Mouse (Mus musculus) olfactory bulb, adult 2 months (tissue): ENCODE measurements around the gene Renbp. TPM values are rescaled to one million over a fixed set of nuclear protein-coding genes. Genes with fewer than 3 reads are reported as not detected.

Experiments
- H3K27ac ChIP-seq: fragments of 200-500 bp; 2 replicates; pipeline ENCODE4 v1.5.1; 2012; ENCODE audit warnings: low read depth, low read length; ENCODE audit not compliant: insufficient read depth
- H3K4me1 ChIP-seq: fragments of 200-500 bp; 2 replicates; pipeline ENCODE4 v1.6.1; 2012; ENCODE audit warnings: low read length; ENCODE audit not compliant: control insufficient read depth, insufficient read depth
- H3K4me3 ChIP-seq: fragments of 200-500 bp; 2 replicates; pipeline ENCODE4 v1.5.1; 2012; ENCODE audit warnings: mild to moderate bottlenecking, low read depth, low read length, moderate library complexity; ENCODE audit not compliant: insufficient read depth
- CTCF ChIP-seq: fragments of 200-500 bp; IDR thresholded peaks from 2 replicates; pipeline ENCODE4 v1.5.1; 2012; ENCODE audit warnings: low read depth, mild to moderate bottlenecking, low read length, moderate library complexity; ENCODE audit not compliant: insufficient read depth
- POLR2A ChIP-seq: fragments of 200-500 bp; IDR thresholded peaks from 2 replicates; pipeline ENCODE4 v1.6.1; 2012; ENCODE audit warnings: mild to moderate bottlenecking, low read depth, low read length, moderate library complexity; ENCODE audit not compliant: insufficient read depth
- WGBS: fragments of 180-500 bp; shearing (Covaris S2); methylation state at CpG from one replicate; pipeline ENCODE4 v1.1.7; 2018; 5-methylcytosine and 5-hydroxymethylcytosine counted together
- polyA plus RNA-seq: library from polyadenylated mRNA; stranded (reverse); fragments of >200 nt; gene quantifications from 2 replicates; pipeline ENCODE4 v1.2.4, GENCODE M21; 2012; ENCODE audit warnings: low replicate concordance; ENCODE audit not compliant: missing spikeins, insufficient read depth, insufficient read length

The Renbp gene
- polyA plus RNA-seq, 1 experiment = not detected

DNA sequence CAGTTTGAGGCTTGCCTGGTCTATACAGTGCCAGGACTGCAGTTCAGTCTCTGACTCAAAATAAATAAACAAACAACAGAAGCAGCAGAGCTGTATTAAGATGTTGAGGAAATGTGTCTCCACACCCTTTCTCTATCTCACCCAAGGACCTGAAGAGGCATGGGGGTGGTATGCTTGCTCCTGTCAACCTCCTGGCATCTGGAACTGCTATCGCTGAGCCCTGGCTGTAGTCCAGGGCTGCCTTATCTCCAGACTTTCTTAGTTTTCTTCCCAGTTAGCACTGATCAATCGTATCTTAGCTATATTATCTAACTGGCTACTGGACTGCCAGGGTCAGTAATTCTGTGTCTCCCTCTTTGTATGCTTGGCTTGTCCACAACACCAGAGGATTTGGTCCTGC, 11.2 kb upstream of the Renbp start:
- Histone ChIP-seq H3K4me3 (no peak overlapping the region), H3K27ac (no peak overlapping the region), H3K4me1 (no peaks in the 10 kb centered on the region)
- TF ChIP-seq CTCF (no peak), POLR2A (no peak)
- 50% methylated on average over 2 of the region's 2 CpGs for WGBS

DNA sequence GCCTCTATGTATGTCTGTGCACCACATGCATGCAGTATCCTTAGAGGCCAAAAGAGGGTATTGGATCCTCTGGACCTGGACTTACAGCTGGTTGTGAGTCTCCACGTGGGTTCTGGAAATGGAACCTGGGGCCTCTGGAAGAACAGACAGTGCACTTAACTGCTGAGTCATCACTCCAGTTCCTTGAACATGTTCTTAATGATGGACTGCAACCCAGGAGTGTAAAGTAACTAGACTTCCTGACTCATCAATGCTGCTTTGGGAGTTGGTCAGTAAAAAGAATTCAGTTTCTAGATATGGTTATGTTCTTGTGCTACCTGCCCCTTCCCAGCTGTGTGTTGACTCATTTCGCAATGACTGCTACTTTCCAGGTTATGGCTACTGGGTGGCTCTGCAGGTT, 1.2 kb upstream of the Renbp start:
- no peak overlapping the region for H3K4me3 ChIP-seq
- WGBS = 76% methylated on average over 2 of the region's 2 CpGs
- no peaks in the 10 kb centered on the region for H3K4me1 ChIP-seq
- TF ChIP-seq POLR2A = no peak
- TF ChIP-seq CTCF = no peak
- no peak overlapping the region for H3K27ac ChIP-seq

- peak overlapping the region; percentile 89 for H3K4me3 ChIP-seq
- WGBS = 68% methylated on average over 8 of the region's 8 CpGs
- H3K4me1 ChIP-seq = no peaks in the 10 kb centered on the region
- H3K27ac ChIP-seq = no peak overlapping the region
- TF ChIP-seq CTCF (no peak), POLR2A (no peak)
Observed at GRCm38 (mm10) chrX:73922550-73922882, 8.1 kb downstream of the Renbp start.

DNA sequence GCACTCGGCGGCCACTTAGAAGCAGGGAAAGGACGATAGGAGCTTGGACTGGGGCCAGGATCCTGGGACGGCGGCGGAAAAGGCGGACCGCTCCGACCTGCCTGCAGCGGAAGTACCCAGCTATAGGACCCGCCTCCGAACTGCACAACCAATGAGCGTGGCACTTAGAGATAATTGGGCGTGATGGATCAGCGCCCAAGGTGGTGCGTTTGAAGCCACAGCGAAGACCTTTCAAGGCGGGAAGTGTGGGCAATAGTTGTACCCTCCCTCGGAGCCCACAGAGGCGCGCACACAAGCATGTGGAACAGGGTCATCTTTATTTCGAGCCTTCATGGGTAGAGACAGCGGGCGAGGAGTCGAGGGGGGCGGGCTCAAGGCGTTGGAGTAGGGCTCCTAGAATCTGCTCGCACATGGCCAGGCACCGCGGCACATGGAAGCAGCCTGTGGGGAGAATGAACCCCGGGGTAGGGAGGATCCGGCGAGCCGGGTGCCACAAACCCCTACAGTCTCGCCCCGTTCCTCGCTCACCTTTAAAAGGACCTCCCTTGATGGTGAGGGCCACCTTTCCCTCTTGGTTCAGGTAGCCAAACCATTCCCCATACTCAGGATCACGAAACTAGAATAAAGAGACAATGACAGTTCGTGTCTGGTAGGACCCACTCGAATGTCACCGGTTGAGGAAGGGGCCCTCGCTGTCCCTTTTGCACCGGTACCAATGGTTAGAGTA, 8.7 kb downstream of the Renbp start, which contains the start of the genes Arhgap4 and Naa10:
TSS of gene Arhgap4 (minus strand) at position 48 of the 727 bp plus-strand sequence.
TSS of gene Naa10 (minus strand) at position 122 of the 727 bp plus-strand sequence.
- Histone ChIP-seq H3K4me1 (no peaks in the 10 kb centered on the region), H3K4me3 (peak within 1 kb of the TSS; percentile 89), H3K27ac (peak within 1 kb of the TSS; percentile 75)
- TF ChIP-seq POLR2A (no peak), CTCF (no peak)
- WGBS = 18% methylated on average over 43 of the region's 43 CpGs

DNA sequence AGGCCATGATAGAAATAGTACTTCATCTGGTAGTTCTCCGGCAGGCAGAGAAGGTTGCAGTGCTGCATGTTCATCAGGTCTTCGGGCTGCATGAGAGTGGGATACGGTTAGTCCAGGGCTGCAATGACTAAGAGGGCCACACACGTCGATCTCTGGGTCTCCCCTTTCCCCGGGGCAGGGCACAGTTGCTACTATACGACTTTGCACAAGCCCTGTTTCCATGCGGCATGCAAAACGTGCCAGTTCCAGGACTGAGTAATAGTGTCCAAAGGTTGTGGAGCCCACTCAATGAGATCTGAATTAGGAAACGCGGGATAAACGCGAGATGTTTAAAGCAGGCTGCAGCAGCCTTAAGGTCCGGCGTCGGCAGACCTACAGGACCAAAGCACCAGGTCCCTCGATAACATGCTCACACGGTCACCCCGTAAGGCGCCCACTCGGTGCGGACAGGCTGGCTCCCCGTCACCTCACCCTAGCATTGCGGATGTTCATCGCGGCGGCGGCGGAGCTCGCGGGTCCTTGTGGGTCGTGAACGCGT, 9.3 kb downstream of the Renbp start:
- 21% methylated on average over 34 of the region's 34 CpGs for WGBS
- Histone ChIP-seq H3K4me3 (peak overlapping the region; percentile 89), H3K27ac (peak overlapping the region; percentile 75), H3K4me1 (no peaks in the 10 kb centered on the region)
- TF ChIP-seq POLR2A (no peak), CTCF (no peak)

DNA sequence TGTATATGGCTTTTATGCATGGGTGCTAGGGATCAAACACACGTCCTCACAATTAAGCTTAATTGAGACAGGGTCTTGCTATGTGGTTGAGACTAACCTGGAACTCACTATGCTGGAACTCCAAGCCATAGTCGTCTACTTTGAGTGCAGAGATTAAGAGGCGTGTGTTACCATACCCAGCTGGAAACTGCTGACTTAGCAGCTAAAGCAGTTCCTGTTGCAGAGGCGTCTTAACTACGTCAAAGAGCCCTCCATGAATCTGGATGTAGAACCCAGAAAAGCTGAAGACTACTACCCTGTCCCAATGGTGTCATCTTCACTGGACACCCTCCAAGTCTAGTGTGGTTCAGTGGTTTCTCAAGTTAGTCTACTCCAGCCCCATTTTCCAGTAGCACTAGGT, 12.0 kb downstream of the Renbp start:
- no peak for TF ChIP-seq POLR2A
- TF ChIP-seq CTCF = no peak
- Histone ChIP-seq H3K4me3 (no peak overlapping the region), H3K4me1 (no peaks in the 10 kb centered on the region), H3K27ac (no peak overlapping the region)
- WGBS = 82% methylated on average over 5 of the region's 5 CpGs

DNA sequence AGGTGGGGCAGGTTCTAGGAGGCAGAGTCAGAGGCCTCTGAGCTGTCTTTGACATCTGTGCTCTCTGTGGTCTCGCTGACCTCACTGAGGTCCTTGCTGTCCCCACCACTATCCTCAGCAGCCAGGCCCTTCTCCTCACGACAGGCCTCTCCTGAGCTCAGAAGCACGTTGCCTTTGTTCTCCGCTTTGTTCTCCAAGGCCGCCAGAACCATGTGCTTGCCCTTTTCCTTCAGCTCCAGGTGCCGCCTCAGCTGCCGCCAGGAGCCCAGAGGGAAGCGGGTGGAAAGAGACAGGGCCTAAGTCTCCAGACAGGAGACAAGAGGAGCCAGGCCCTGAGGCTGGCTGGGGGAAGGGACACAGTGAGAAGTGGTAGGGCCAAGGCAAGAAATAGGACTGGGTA, 13.7 kb downstream of the Renbp start:
- Histone ChIP-seq H3K4me3 (no peak overlapping the region), H3K27ac (no peak overlapping the region), H3K4me1 (no peaks in the 10 kb centered on the region)
- WGBS = 72% methylated on average over 8 of the region's 8 CpGs
- TF ChIP-seq POLR2A = no peak

- 21% methylated on average over 31 of the region's 31 CpGs for WGBS
- Histone ChIP-seq H3K4me1 (peaks cover 5% of the 10 kb centered on the region; the same call in 1 of the 2 replicates), H3K27ac (peak overlapping the region; percentile 85), H3K4me3 (peak overlapping the region; percentile 46)
- 0 out of 2 replicates have a peak, but pooled peaks have one; percentile 21 for TF ChIP-seq POLR2A
- TF ChIP-seq CTCF = no peak
Observed at GRCm38 (mm10) chrX:73914827-73915703, 15.6 kb downstream of the Renbp start.

DNA sequence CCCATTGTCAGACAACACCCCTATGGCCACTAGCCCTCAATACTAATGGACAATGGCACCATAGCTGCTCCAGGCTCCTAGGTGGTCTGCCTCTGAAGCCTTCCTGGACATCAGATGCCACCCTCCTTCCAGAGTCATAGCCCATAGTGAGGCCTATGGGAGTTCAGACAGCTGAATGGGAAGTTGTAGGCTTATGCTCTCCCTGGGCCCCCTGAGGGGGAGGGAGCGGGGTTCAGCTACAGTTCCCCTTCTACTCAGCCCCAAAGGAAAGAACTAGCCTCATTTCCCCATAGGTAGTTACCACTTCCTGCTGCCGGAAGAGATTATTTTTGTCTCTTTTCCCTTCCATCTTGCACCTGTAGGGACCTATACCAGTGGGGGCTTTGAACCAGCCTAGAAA, 19.1 kb downstream of the Renbp start:
- 68% methylated on average over 2 of the region's 2 CpGs for WGBS
- H3K4me1 ChIP-seq = peaks cover 5% of the 10 kb centered on the region; the same call in 1 of the 2 replicates
- H3K4me3 ChIP-seq = no peak overlapping the region

DNA sequence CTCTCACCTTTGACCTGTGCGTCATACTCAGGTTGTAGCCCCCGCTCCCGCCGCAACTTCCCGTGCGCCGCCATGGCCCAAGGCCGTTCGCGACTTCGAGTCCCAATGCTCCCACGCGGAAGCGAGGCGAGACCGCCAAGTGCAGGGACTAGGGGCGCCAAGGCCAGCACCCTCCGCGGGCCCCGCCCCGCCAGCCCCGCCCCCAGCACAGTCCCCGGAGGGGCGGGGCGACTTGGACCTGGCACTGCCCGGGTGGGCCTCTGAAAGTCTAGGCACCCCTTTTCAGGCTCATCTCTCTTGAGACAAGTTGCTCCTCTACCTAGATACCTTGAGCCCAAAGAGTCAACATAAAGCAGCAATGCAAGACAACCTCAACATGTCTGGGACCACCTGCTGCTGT, 19.5 kb downstream of the Renbp start:
- no peak for TF ChIP-seq CTCF
- no peak for TF ChIP-seq POLR2A
- Histone ChIP-seq H3K27ac (no peak overlapping the region), H3K4me1 (peaks cover 5% of the 10 kb centered on the region; the same call in 1 of the 2 replicates), H3K4me3 (peak overlapping the region; percentile 16; the same call in 1 of the 2 replicates)
- 15% methylated on average over 26 of the region's 26 CpGs for WGBS

More for the DNA sequence above, 19.1 kb downstream of the Renbp start:
- no peak for TF ChIP-seq CTCF
- TF ChIP-seq POLR2A = no peak
- no peak overlapping the region for H3K27ac ChIP-seq
